Mouse (Mus musculus) CH12.LX (cell line): ENCODE measurements around the gene Wfdc17.

Experiments
- CTCF ChIP-seq, 2 experiments: IDR thresholded peaks in 1 of 2; conservative IDR thresholded peaks in 1 of 2; 2 replicates each; pipeline ENCODE4 v1.5.1; 2011 to 2012; ENCODE audit warnings: low read depth in 2 of 2, low read length in 2 of 2, improper control_type of control experiment in 1 of 2, inconsistent platforms in 1 of 2, mild to moderate bottlenecking in 1 of 2, moderate library complexity in 1 of 2
- JUND ChIP-seq: conservative IDR thresholded peaks from 2 replicates; pipeline ENCODE4 v1.6.1; 2011; ENCODE audit warnings: low read depth, low read length, improper control_type of control experiment
- MAX ChIP-seq: IDR thresholded peaks from 2 replicates; pipeline ENCODE4 v1.6.1; 2011; ENCODE audit warnings: low read length, improper control_type of control experiment
- ZNF384 ChIP-seq: IDR thresholded peaks from 2 replicates; pipeline ENCODE4 v1.6.1; 2012; ENCODE audit warnings: low read depth, low read length, improper control_type of control experiment, inconsistent platforms

GRCm38 (mm10) chr11:83654606-83655005 is 49.2 kb upstream of the Wfdc17 start:
- no peak for TF ChIP-seq CTCF (conservative IDR thresholded peaks at IDR 0.05 in 1 of 2, IDR thresholded peaks at IDR 0.05 in 1 of 2; ENCODE audit: low read depth in 2 of 2, low read length in 2 of 2)
- TF ChIP-seq JUND = no peak
- no peak for TF ChIP-seq MAX
- TF ChIP-seq ZNF384 = no peak
